Mouse (Mus musculus) T-helper 17 cell (primary cell): ENCODE measurements around the gene Syncrip.

Experiments
- in situ Hi-C, 2 experiments: fragments of 300-600 bp; cut with MboI, MseI; formaldehyde crosslinking; loops; 1 replicate in 1 of 2; 2 replicates in 1 of 2; pipeline ENCODE4 v1.15.1; 2025; ENCODE audit warnings: high pct_unique_total_duplicates in 2 of 2

The Syncrip gene

GRCm38 (mm10) chr9:88482230-88482828 is at the start of gene Syncrip:
Gene Syncrip, minus strand, starts transcription at chr9:88482574.
- in situ Hi-C loops: loop anchor here (5.0 to 25.0 kb wide), 3 partner anchors 40 to 1630 kb away; partner anchors contain the start of genes Morf4l1 (in 1 of the 2) and Mthfs (in 1 of the 2)

GRCm38 (mm10) chr9:88529979-88530580 is 47.7 kb upstream of the Syncrip start:
- in situ Hi-C loops: loop anchor here in 1 of 2 experiments (25.0 kb wide), 1 partner anchor 293 kb away; no protein-coding TSS in a partner anchor

DNA sequence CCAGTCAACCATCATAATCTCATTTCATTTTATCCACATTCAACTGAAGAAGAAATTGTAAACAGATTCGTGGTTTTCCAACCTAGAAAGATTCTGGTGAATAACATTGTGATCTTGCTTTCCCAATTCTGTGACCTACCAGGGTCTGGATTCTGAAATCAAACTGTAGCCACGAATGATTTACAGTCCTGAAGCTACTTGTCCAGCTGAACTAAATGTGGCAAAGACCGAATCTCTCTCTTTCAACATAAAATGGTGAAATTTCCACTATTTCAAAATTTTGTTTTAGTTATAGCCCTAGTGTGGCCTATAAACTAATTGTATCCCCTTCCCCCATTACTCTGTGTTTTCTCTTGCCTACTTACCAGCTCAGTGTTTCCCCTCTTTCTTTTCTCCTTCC is 47.2 kb upstream of the Syncrip start:
- in situ Hi-C loops: loop anchor here in 1 of 2 experiments (25.0 kb wide), 1 partner anchor 292 kb away; no protein-coding TSS in a partner anchor

GRCm38 (mm10) chr9:88528736-88529135 is 46.4 kb upstream of the Syncrip start:
- in situ Hi-C loops: loop anchor here in 1 of 2 experiments (25.0 kb wide), 1 partner anchor 291 kb away; no protein-coding TSS in a partner anchor

GRCm38 (mm10) chr9:88527956-88528355 is 45.6 kb upstream of the Syncrip start:
- in situ Hi-C loops: loop anchor here in 1 of 2 experiments (25.0 kb wide), 1 partner anchor 291 kb away; no protein-coding TSS in a partner anchor

GRCm38 (mm10) chr9:88525341-88525740 is 43.0 kb upstream of the Syncrip start:
- in situ Hi-C loops: loop anchor here in 1 of 2 experiments (25.0 kb wide), 1 partner anchor 288 kb away; no protein-coding TSS in a partner anchor

- in situ Hi-C loops: loop anchor here (5.0 to 25.0 kb wide), 2 partner anchors 42 to 287 kb away; partner anchors contain the start of gene Syncrip (in 2 of the 2)
Observed at GRCm38 (mm10) chr9:88524796-88525195, 42.4 kb upstream of the Syncrip start.

- in situ Hi-C loops: loop anchor here (5.0 kb wide), 1 partner anchor 42 kb away; the partner anchor contains the start of gene Syncrip (in 2 of the 2)
Observed at GRCm38 (mm10) chr9:88524367-88524766, 42.0 kb upstream of the Syncrip start.

DNA sequence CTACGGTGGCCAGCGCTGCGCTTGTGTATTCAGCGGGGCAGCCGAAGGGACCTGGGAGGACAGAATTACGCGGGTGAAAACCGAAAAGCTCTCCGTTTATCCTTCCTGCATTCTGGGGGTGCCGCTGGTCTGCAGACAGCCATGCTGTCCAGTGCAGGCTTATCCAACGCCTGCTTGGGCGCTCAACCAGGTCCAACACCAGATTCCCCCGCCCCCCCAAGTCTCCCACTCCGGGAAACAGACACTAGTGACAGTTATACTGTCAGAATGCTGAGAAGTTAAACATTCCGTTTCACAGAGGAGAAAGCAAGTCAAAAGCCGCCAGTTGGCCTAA is 40.9 kb upstream of the Syncrip start:
- in situ Hi-C loops: loop anchor here (5.0 kb wide), 1 partner anchor 41 kb away; the partner anchor contains the start of gene Syncrip (in 2 of the 2)

DNA sequence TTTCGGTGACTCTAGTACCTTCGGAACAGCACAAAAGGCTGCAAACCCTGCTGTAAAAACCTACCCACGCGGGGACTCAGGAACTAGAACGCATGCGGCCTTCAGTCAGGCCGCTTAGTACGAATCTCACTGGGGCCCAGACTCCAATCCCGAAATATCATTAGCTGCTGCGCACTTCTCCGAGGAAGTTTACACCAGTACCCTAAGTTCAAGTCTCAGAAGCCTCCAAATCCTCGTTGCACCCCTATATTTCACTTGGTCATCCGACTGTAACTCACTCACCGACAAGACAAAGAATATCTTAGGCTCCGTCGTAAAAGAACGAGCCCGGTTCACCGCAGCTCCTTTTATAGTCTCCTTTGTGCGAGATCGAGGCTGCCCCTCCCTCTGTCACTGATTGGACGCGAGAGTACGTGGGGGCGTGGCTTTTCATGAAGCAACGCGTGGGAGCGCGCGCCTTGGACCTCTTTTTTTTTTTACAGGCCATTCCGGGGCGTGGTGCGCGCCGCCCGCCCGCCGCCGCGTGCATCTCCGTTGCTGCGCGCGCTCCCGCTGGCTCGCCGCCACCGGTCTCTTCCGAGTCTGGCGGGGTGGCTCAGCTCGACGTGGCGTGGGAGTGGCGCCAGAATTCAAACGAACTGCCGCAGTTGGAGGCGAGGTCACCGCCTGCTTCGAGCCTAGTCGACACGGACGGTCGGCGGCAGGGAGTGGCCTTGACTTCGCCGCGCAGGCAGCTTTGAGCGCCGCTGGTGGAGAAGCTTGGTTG is 40.4 kb upstream of the Syncrip start:
- in situ Hi-C loops: loop anchor here (5.0 kb wide), 1 partner anchor 40 kb away; the partner anchor contains the start of gene Syncrip (in 2 of the 2)

- in situ Hi-C loops: loop anchor here (5.0 kb wide), 1 partner anchor 40 kb away; the partner anchor contains the start of gene Syncrip (in 2 of the 2)
Observed at GRCm38 (mm10) chr9:88521961-88522568, 39.7 kb upstream of the Syncrip start.

- in situ Hi-C loops: loop anchor here (5.0 kb wide), 1 partner anchor 39 kb away; the partner anchor contains the start of gene Syncrip (in 2 of the 2)
Observed at GRCm38 (mm10) chr9:88520849-88521483, 38.6 kb upstream of the Syncrip start.

GRCm38 (mm10) chr9:88520122-88520848 is 37.9 kb upstream of the Syncrip start:
- in situ Hi-C loops: loop anchor here (5.0 kb wide), 1 partner anchor 38 kb away; the partner anchor contains the start of gene Syncrip (in 2 of the 2)

DNA sequence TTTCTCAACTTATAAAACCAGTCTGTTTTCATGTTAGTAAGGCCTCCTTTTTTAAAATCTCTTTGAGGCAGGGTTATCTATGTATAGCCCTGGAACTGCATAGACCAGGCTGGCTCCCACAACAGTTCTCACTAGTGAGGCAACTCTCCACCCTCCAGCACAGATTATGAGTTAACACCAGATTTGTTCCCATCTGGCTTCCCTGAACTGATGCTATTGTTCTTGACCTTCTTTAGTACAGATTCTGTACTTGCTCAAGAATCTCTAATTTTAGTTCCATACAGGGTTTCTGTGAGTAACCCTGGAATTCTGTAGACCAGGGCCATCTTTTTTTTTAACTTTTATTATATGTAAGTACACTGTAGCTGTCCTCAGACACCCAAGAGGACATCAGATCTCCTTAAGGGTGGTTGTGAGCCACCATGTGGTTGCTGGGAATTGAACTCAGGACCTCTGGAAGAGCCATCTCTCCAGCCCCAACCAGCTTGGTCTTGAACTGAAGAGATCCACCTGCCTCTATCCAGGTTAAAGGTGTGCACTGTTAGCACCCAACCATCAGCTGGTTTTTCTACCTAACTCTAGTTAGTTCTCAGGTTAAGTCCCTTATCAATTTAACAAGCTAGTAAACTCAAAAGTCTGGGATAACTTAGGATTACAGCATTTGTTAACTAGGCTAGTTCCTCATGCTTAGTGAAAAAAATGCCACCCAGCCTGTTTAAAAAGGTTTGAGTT is 37.2 kb upstream of the Syncrip start:
- in situ Hi-C loops: loop anchor here (5.0 to 10.0 kb wide), 2 partner anchors 37 to 1695 kb away; partner anchors contain the start of gene Syncrip (in 2 of the 2)

DNA sequence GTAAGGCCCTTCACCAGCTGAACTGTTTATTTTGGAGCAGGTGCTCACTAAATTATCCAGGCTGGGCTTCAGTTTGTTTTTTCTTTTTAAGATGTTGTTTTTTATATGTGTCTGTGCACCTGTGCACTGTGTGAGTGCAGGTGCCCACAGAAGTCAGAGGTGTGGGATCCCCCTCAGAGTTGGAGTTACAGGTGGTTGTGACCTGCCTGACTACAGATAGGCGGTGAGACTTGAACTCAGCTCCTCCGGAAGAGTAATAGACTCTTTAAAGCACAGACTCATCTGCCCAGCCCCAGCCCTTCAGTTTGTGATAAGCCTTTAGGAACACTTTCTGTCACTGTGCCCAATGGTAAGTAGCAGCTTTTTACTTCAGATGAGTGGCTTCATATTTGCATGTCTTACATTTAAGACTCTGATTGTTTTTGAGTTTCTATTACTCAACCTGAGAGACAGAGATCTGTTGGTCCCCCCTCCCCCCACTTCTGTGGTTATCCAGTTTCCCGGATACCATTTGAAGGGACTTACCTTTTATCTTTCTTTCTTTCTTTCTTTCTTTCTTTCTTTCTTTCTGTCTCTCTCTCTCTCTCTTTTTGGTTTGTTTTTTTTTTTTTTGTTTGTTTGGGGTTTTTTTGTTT is 34.1 kb upstream of the Syncrip start:
- in situ Hi-C loops: loop anchor here in 1 of 2 experiments (10.0 kb wide), 1 partner anchor 1698 kb away; no protein-coding TSS in a partner anchor

GRCm38 (mm10) chr9:88515546-88515945 is 33.2 kb upstream of the Syncrip start:
- in situ Hi-C loops: loop anchor here in 1 of 2 experiments (10.0 kb wide), 1 partner anchor 1699 kb away; no protein-coding TSS in a partner anchor

DNA sequence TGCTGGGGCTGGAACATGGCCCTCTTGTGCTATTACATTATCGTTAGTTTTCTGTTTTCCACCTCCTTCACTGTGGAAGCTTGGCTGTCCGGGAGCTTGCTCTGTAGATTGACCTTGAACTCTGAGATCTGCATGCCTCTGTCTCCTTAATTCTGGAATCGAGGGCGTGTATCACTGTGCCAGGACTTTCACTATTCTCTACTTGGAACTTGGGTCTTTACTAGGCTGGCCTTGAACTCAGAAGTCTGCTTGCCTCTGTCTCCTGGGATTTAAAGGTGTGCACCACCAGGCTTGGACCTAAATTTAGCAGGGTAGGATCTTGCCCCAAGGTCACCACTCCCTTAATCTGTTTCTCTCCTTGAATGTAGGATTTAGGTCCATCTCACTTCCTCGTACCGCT is 19.5 kb upstream of the Syncrip start:
- in situ Hi-C loops: no loop called here

DNA sequence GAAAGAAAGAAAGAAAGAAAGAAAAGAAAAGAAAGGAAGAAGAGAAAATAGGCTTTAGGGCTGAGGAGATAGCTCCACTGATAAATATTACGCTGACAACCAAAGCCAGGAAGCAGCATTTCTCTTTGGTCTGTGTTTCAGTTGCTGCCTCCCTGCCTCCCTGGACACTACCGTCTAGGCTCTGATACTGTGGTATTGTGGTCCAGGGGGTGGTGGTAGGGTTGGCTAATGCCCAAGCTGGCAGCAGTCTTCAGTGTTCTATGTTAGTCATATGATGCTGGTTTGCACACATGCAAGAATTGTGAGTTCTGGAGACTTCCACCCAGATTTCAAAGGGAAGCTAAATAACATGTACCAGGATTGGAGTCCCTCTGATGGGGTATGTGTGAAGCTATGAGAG is 17.7 kb upstream of the Syncrip start:
- in situ Hi-C loops: no loop called here
